Mouse (Mus musculus): Measurements from ENCODE around the gene 1700012B09Rik.

The 1700012B09Rik gene

DNA sequence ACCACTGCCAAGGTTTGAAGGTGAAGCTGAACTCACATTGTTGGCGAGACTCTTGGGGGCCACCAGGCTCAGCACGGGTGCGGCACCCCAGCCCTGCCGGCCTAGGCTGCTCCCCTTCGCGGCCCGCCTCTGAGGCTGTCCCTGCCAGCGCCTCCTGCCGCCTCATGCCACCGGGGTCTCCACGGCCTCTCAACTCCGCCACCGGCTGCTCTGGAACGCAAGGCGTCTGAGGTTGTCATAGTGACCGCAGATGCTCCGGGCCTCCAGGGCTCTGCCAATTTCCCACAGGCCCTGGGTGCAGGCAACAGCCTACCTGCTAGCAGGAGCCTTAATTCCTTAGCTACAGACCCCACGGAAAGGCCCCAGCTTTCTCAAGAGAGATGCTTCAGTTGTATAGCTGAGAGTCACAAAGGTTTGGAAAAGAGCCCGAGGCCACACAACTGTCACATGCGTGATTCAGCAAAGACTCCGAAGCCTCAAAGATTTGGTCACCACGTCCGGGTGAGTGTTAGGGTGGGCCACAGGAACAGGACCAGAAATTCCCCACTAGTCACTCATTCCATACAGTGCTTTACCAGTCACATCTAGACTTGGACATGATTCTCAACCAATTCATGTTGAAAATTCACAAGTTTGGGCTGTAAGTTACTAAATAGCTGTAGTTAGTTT, at the start of gene 1700012B09Rik:
1700012B09Rik (minus strand) TSS at position 228 of the 669 bp plus-strand sequence.
- no peak for DNase-seq

DNA sequence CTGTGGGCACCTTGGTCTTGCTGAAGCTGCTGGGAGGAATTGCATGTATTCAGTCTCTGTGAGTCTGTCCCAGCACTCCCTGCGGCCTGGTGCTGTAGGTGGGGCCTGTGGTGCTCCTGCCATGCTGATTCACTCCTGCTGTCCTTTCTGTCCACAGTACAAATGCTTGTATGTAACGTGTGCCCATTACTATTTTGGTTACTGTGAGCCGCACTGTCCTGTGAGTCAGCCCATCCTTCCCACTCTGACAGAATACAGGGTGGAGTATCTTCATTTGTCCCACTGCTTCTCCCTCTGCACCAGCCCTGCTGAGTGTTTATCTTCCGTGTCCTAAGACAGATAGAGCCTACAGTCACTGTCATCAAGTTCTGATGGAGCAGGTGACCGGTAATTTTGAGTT, 39.3 kb upstream of the 1700012B09Rik start:
- DNase-seq: no peak

DNA sequence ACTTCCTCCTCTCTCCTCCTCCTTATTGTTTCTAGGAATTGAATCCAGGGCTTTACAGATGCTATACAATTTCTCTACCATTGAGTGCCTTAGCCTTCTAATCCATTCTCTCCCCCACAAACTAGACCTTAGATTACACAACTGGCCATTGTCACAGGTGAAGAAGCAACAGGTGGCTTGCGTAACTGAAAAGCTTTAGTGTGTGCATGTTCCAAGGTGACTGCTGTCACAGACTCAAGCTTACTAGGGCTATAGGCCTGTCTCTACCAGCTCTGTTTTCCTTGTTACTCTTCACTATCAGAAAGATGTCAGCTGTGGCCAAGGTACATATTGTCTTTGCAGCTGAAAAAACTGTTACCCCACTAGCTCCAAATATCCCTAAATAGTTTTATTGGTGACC, 36.0 kb upstream of the 1700012B09Rik start:
- DNase-seq: no peak

DNA sequence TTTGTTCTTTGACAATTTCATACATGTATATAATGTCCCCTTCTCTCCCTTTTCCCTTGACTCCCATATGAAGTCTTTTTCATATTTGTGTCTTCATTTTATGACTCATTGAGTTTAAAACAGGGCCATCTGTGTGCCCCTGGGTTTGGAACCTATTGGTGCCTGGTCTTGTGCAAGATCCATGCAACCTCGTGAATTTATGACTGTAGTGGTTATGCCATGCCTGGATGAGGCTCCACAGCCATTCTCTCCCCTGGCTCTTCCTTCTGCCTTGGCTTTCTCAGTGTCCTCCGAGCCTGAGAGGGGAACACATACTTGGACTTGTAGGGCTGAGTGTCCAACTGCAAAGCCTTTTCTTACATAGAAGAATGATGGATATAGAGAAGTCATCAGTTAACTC, 34.9 kb upstream of the 1700012B09Rik start:
- no peak for DNase-seq

DNA sequence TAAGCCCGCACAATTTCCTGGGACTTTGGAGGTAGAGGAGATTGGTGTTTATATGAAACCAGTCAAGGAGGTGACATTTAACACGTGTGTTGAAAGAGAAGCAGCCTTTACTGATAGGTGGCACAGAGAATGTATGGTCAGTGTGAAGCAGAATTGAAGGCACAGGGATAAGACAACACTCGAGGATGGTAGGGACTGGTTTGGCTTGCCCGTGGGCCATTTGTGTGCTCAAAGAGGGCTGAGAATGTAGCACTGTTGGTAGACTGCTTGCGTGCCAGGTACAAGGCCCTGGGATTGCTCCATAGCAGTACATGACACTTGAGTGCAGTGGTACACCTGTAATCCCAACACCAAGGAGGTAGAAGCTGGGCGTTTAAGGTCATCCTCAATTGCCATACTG, 16.5 kb upstream of the 1700012B09Rik start:
- DNase-seq: no peak

DNA sequence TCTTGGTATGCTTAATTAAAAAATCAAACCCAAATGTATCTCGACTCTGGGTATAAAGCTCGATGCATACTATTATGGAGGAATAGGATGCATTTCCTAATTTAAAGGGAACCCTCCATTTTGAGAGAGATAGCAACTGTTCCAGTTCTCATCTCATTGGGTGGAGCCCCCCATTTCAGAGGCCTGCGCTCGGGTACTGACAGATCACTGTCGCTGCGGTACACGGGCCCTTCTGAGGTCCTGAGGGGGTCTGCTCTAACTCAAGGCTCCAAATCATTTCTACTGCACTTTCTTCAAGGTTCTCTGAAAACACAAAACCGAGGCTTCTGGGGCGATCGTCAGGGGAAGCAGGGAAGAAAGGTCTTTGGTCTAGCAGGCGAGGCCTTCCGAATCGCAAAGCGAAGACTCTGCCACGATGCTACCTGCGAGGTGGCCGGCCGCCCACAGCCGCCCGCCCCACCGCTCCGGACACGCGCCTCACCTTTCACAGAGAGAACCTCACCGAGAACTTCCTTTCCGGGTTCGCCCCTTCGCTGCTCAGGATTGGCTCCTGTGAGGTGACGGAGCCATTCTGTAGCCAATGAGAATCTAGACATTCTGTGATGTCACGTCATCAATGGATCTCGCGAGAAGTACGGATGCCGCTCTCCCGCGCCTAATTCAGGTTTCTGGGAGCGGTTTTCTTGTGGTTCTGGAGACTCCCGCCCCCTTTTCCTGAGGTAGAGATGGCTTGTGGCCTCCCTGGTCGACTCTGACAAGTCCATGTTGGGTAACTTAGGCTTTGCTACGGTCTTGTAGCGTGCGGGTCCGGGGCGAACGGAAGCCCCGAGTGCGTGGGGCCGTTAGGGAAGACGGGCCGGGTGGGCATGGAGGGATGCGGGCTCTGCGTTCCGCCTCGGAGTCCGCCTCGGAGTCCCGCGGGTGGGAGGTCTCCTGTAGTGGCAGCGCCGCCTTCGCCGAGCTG, 13.5 kb upstream of the 1700012B09Rik start, which contains the start of the genes Mre11a and Ankrd49:
Mre11a (plus strand) TSS at position 616 of the 964 bp plus-strand sequence.
Ankrd49 (minus strand) TSS at position 818 of the 964 bp plus-strand sequence.
- peak; percentile 93 for DNase-seq

DNA sequence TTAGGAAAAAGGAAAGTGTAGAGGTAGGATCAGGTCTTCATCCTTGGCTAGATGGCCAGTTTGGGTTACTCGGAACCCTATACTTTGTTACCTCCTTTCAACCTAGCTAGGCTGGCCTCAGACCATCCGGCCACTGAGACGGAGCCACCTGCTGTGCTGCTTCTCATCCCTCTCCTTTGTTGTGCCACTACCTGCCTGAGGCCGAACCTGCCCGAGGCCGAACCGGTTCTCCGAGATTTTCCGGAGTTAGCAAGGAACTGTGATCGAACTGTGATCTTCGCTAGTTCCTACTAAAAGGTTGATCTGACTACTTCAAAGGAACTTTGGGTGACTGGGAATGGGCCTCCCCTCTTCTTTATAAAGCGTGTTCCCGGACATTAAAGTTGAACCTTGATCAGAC, 7.5 kb upstream of the 1700012B09Rik start:
- no peak for DNase-seq

DNA sequence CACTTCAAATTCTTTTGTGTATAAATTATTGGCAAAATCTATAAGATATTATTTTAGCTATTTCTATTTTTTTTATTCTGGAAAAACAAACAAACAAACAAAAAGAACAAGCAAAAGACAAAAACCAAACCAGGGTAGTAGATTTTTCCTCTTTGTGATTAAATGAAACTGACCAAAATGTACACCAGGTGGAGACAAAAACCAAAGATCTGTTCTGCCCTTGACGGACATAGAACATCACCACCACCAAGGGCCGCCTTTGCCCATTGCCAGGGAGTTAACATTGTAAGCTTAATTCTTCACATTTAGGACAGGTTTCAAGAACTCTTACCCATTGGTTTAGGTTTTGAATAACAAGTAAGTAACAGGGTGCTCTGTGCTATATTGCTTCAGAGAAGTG, 3.0 kb upstream of the 1700012B09Rik start:
- DNase-seq: no peak

DNA sequence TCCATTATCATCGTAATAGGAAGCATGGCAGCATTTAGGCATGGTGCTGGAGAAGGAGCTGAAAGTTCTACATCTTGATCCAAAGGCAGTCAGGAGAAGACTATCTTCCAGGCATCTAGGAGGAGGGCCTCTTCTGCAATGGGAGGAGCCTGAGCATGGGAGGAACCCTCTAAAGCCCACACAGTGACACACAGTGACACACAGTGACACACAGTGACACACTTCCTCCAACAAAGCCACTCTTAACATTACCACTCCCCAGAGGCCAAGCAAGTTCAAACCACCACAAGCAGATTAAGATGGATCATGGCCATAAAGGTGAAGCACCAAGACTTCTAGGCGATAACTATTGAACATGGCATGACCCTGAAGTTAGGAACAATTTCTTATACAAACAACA, 1.2 kb upstream of the 1700012B09Rik start:
- DNase-seq: no peak

DNA sequence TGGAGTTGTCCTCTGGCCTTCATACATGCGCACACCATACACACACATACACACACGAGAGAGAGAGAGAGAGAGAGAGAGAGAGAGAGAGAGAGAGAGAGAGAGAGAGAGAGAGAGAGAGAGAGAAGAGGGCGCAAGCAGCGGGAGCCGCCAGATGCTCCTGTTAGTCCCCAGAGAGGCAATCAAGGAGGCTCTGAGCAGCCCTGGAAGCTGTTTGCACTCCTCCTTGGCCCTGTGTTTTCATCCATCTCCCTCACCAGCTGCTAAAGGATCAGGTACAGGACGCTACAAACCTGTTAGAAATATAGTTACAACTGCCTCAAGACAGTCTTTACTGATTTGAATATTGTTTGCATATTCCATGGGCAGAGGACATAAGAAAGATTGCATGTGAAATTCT, 1.0 kb downstream of the 1700012B09Rik start:
- no peak for DNase-seq

DNA sequence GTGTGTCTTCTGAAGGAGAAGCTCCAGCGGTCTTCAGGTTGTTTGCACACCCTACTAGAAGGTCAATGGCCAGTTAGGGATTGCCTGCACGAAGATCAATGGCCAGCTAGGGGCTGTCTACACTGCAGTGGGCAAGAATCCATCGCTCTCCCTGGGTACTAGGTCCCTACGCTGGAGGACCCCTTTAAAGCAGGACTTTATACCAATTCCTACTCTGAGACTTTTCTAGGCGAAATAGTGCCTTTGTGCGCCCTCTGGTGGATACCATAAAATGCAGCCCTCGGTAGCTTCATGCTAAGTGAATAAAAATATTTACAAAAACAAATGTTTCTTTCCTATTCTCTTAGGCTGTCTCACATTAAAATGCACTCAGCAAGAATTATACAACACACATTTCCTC, 6.1 kb downstream of the 1700012B09Rik start:
- DNase-seq: no peak

DNA sequence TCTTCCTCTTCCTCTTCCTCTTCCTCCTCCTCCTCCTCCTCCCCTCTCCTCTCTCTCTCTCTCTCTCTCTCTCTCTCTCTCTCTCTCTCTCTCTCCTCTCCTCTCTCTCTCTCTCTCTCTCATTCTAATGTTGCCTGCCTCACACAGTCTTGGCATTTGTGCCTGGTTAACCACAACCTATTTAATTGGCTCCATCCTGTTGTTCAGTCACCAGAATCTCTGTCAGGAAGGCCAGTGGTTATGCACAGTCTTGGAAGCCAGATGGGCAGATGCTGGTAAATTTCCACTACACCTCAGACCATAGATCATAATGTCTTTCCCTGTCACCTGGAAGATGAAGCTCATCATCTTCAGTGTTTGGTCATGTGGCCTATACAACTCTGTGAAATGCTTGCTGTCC, 11.6 kb downstream of the 1700012B09Rik start:
- DNase-seq: no peak

DNA sequence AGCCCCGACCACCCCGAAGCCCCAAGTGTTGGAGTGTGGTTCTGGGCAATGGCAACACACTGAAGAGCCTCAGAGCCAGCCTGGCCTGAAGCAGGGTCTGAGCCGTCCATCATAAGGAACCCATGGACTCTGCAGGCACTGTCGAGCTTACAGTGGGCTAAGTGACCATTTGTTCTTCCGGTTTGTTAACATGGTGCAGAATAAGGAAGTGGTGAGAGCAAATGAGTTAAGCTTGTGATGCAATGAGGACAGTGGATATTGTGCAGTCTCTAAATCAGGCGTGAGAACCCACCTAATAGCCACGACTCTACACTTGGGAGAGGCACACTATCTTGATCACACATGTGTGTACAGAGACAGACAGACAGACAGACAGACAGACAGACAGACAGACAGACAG, 12.2 kb downstream of the 1700012B09Rik start:
- no peak for DNase-seq

DNA sequence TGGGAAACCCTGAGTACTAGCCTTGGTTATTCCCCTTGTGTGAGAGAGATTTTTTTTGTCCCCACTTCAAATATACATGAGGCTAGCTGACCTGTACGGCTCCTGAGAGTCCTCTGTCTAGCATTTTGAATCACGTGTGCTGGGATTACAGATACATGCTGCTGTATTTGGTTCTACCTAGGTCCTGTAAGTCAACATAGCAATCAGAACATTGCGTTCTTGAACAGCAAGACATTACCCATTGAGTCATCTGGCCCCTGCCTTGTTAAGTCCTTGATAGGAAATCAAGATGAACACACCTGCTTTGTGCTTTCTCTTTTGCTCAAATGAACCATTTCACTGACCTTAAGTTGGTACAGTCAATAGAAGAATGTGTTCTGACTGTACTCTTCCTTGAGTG, 16.4 kb downstream of the 1700012B09Rik start:
- DNase-seq: no peak

DNA sequence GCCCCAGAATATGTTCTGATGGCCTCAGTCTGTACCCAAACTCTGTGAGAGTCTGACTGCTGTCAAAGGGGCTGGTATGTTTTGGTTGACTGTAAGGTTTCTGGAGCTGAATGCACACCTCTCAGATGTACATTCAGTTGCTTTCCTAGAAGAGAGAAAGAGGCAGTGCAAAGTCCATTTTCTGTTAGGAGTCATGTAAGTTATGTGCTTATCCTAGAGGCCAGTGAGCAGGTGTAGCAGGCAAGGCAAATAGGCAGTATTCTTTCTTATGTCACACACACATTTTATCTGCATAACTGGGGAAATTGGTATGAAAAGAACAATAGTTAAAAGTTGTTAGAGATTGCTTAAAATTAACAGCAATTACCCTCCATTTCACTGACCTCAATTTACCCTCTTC, 16.9 kb downstream of the 1700012B09Rik start:
- DNase-seq: no peak

DNA sequence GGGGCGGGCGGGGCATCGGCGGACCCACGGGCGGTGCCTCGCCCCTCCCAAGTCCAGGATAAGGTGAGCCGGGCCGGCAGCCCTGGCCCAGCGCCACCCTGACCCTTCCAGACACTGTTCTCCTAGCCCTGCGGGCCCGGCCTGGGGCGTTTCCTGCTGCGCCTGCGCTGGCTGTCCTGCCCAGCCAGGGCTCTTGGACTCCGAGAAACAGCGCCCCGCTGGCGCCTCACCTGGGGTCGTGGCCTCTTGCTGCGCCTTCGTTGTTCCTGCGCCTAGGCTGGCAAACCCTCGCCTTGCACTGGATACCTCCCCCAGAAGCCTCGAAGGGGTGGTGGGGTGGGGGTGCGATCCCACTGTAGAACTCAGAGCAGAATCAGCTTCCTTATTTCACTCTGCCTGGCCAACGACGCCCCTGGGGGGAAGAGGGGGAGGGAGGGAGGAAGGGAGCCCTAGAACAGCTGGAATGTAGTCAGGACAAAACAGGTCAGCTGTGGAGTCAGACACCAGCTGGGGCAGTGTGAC, 18.8 kb downstream of the 1700012B09Rik start, which contains the start of gene Fut4:
Fut4 (minus strand) TSS at position 393 of the 522 bp plus-strand sequence.
- peak; percentile 4 for DNase-seq

DNA sequence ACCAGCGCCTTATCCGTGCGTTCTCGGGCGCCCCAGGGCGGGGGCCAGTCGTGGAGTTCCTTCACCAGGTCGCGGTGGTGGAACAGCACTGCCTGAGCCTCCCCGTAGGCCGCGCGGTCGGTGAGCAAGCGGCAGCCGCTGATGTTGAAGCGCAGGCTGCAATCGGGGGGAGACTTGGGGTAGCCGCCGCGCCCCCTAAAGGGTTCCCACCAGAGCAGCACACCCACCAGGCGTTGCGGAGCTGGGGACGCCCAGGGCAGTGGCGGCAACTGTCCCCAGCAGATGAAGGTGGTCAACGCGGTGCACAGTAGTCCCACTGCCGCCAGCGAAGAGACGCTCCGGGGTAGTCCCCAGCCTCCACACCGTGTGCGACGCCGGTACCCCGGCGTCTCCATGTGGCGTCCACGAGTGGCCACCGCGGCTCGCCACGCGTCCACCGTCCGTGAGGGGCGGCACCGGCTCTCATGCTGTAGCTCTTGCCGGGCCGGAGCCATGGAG, 19.3 kb downstream of the 1700012B09Rik start:
- DNase-seq: no peak

DNA sequence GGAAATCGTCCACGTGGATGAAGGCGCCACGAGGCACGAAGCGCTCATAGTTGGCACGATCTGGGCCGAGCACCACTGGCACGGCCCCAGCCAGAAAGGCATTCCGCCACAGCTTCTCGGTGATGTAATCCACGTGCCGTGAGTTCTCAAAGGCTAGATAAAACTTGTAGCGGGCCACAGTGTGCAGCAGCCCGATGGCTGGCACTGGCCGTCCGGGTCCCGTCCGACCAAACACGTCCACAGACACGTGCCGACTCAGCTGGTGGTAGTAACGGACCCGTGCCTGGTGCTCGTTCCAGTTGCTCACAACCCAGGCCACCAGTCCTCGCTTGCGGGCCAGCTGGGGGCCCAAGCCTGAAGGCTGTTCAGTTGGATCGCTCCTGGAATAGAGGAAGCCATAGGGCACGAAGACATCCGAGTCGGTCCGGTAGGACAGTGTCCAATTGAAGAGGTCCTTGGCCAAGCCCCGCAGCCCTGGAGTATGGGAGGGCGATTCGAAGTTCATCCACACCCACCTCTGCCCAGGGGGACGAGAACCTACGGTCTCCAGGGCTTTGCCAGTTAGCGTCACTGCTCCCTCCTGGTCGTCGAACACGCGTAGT, 19.8 kb downstream of the 1700012B09Rik start:
- no peak for DNase-seq

DNA sequence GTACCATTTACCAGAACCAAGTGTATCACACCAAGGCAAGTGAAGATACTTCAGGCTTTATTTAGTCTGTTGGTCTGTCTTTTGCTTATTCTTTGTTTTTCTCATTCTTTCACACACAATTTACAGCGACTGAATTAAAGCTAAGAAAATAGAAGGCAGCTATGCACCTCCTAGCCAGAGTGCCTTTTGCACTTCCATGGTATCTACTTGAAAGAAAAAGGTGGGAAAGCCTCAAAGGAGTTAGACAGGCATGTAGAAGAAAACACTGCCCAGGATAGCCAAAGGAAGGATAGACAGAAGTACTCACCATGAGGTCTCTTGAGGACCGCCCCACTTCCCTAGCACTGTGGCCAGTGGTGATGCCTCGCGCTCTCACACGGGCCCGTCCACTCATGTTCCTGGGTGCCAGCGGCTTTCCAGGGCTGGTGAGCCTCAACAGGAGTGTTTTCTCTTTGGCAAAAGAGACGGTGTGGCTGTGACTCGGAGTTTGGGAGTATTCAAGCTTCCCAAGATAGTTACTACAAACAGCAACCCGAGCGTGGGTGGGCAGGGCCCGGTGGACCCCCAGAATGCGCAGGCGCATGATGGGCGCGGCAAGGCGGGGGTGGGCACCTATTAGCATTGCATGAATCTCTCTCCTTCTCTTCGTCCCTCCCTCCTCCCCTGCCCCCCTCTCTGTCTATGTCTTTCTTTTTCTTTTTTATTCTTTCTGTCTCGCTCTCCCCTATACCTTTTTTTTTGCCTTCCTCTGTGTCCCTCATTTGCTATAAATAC, 30.5 kb downstream of the 1700012B09Rik start, which contains the start of gene Piwil4:
Piwil4 (minus strand) TSS at position 583 of the 774 bp plus-strand sequence.
- DNase-seq: no peak

DNA sequence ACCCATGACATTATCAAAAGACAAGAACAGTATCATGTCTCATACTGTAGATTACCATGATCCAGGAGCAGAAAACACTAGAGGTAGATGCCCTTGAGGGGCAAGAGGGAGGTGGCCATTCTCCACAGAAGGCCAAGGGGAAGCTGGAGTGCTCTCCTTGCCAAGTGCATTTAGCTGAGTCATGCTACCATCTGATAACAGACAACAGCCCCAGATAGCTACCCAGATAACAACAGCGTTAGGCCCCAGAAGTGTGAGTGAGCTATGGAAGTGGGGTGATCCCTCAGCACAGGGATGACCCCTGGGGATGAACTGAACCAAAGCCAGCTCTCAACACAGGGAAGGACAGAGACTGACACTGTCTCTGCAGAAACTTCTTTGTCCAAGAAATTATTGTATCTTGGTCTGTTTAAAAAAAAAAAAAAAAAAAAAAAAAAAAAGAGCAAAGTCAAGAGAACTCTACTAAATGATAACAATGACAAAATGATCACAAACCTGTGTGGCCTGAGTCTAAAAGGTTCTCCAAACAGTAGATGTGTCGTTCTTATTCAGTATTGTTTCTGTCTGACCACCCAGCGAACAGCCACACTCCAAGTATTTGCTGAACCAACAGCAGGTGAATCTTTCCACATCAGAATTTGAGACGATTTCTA, 31.2 kb downstream of the 1700012B09Rik start:
- DNase-seq: no peak

DNA sequence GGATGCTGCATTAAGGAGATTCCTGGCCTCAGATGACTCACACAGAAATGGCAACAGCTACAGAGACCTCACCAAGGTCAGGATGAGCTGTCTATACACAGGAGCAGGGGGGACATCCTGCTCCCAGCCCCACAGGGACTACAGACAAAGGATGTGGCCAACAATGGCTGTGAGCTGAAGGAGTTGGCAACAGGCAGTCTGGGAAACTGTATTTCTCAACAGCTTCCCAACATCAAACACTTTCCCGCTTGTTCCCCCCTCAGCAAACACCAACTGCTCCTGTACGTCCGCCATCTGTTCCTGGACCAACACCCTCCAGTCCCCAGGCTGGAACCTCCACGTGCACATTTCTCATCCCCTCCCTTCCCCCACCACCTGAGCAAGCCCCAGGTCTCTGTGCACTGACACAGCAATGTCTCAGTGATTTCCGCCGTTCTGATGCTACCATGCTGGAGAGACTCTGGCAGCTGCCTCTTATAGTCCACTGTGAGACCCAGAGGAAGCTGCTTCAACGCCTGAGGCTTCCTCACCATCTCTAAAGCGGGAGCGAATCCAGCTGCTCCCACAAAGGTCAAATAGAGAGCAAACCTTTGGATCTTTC, 39.8 kb downstream of the 1700012B09Rik start:
- DNase-seq: peak; percentile 15

All from cerebellum, adult 11-12 months (tissue).